18 mouse cellular contexts compared by ENCODE assay signal in the genomic region with DNA sequence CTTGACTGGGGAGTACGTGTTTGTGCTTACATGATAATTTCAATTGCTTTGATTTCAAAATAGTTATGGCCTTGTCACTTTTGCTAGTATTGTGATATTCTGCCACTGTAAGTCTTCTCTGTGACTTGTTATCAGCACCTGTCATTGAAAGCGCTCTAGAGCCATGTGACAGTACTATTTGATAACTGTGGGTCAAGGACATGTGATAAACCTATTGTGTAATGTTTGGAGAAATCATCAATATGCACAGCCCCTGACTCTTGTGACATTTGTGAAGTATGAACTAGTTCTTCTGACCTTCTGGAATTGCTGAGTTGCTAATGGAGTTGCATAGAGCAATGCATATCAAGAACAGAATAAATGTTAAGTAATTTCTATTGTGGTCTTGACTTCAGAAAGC.
A peak's percentile ranks its signal among the peaks of the same experiment; 100 is the strongest.
DNase-seq lines count a peak whose midpoint lies in the region; ATAC-seq and TF ChIP-seq lines count a peak whose summit lies in the region.
"Had no signal": no experiment of that assay in that cellular context is flagged by ENCODE, and none has a peak within 500 bp of the region (broad histone marks: within the 10 kb centered on the region; RNA-seq: fewer than 3 reads in every experiment).

No protein-coding gene starts in this region.

- no peak for ATAC-seq in liver, embryonic 11.5 days (replicated peaks; ENCODE audit: low FRiP score)
- ATAC-seq: activated CD4-positive, CD25-positive, alpha-beta regulatory T cell, adult 4 months; CD4-positive, CD25-positive, alpha-beta regulatory T cell, adult 4 months; Patski had no signal

- no peaks in the 10 kb centered on the region for H3K4me1 ChIP-seq in liver, adult 2 months (ENCODE audit: control insufficient read depth, insufficient read depth, low read length)
- no peaks in the 10 kb centered on the region for H3K4me1 ChIP-seq in liver, embryonic 11.5 days (replicated peaks; ENCODE audit: control insufficient read depth, insufficient read depth, low read length)

- H3K27me3 ChIP-seq in liver, adult 2 months (ENCODE audit: control insufficient read depth, insufficient read depth, low read length) = no peaks in the 10 kb centered on the region
- no peaks in the 10 kb centered on the region for H3K27me3 ChIP-seq in liver, embryonic 11.5 days (replicated peaks; ENCODE audit: control insufficient read depth, insufficient read depth, low read length)
- H3K27me3 ChIP-seq: CH12.LX had no signal

- no peak overlapping the region for H3K9ac ChIP-seq in liver, adult 2 months (ENCODE audit: low read depth, low read length)
- no peak overlapping the region for H3K9ac ChIP-seq in liver, embryonic 11.5 days (ENCODE audit: low read depth, low read length)

- 33% methylated on average over 2 of the region's 2 CpGs for WGBS in liver, adult 2 months
- WGBS in liver, embryonic 11.5 days = 70% methylated on average over 2 of the region's 2 CpGs

- DNase-seq in liver, adult 2 months (ENCODE audit: extremely low read depth, low read depth, low spot score) = peak; percentile 76
- no peak for DNase-seq in liver, embryonic 11.5 days (ENCODE audit: low spot score)
- DNase-seq: adrenal gland, adult 2 months; adrenal gland, adult 8-10 months; adrenal gland, postnatal 10 days; adrenal gland, postnatal 14 days; adrenal gland, postnatal 25 days; adrenal gland, postnatal 36 days; B cell, adult 2 months; cerebellum, adult 11 months; cerebellum, adult 11-12 months; cerebellum, adult 18-20 months; cerebellum, adult 2 months had no signal

- TF ChIP-seq POLR2A in liver, adult 2 months (IDR thresholded peaks at IDR 0.05; ENCODE audit: extremely low read depth, insufficient read depth, low read length) = no peak

- H3K79me2 ChIP-seq in liver, adult 2 months (ENCODE audit: control insufficient read depth, insufficient read depth, low read length) = no peaks in the 10 kb centered on the region

- no peak overlapping the region for H3K4me2 ChIP-seq in liver, embryonic 11.5 days

- H3K27ac ChIP-seq in liver, adult 2 months (replicated peaks; ENCODE audit: insufficient read depth, low read depth, low read length) = no peak overlapping the region
- no peak overlapping the region for H3K27ac ChIP-seq in liver, embryonic 11.5 days (ENCODE audit: low read depth, low read length)

- H3K36me3 ChIP-seq in liver, adult 2 months (ENCODE audit: control insufficient read depth, insufficient read depth, low read length) = no peaks in the 10 kb centered on the region
- no peaks in the 10 kb centered on the region for H3K36me3 ChIP-seq in liver, embryonic 11.5 days (ENCODE audit: control insufficient read depth, insufficient read depth, low read length)
- H3K36me3 ChIP-seq: G1E had no signal

- H3K9me3 ChIP-seq in liver, embryonic 11.5 days (ENCODE audit: control insufficient read depth, low read length) = no peaks in the 10 kb centered on the region
- H3K9me3 ChIP-seq: G1E had no signal

- no peak overlapping the region for H3K4me3 ChIP-seq in liver, adult 2 months (ENCODE audit: insufficient read depth, low read depth, low read length)
- H3K4me3 ChIP-seq in liver, embryonic 11.5 days (ENCODE audit: low read depth, low read length) = no peak overlapping the region

- no peak for TF ChIP-seq CTCF in liver, adult 2 months (IDR thresholded peaks at IDR 0.05; ENCODE audit: low read depth, low read length)
